Mouse (Mus musculus) thymus, adult 2 months (tissue): ENCODE data around the gene Vti1a.

Source experiments
- CTCF ChIP-seq: fragments of 200-500 bp; IDR thresholded peaks from 2 replicates; pipeline ENCODE4 v1.5.1; 2012; ENCODE audit warnings: mild to moderate bottlenecking, control low read depth, low read length, moderate library complexity, borderline replicate concordance; ENCODE audit not compliant: control insufficient read depth, poor library complexity, insufficient read depth; ENCODE audit errors: extremely low read depth
- POLR2A ChIP-seq: fragments of 200-500 bp; IDR thresholded peaks from 2 replicates; pipeline ENCODE4 v1.6.1; 2012; ENCODE audit warnings: mild to moderate bottlenecking, low read length, control low read depth, moderate library complexity; ENCODE audit not compliant: control insufficient read depth, poor library complexity, insufficient read depth; ENCODE audit errors: extremely low read depth

DNA sequence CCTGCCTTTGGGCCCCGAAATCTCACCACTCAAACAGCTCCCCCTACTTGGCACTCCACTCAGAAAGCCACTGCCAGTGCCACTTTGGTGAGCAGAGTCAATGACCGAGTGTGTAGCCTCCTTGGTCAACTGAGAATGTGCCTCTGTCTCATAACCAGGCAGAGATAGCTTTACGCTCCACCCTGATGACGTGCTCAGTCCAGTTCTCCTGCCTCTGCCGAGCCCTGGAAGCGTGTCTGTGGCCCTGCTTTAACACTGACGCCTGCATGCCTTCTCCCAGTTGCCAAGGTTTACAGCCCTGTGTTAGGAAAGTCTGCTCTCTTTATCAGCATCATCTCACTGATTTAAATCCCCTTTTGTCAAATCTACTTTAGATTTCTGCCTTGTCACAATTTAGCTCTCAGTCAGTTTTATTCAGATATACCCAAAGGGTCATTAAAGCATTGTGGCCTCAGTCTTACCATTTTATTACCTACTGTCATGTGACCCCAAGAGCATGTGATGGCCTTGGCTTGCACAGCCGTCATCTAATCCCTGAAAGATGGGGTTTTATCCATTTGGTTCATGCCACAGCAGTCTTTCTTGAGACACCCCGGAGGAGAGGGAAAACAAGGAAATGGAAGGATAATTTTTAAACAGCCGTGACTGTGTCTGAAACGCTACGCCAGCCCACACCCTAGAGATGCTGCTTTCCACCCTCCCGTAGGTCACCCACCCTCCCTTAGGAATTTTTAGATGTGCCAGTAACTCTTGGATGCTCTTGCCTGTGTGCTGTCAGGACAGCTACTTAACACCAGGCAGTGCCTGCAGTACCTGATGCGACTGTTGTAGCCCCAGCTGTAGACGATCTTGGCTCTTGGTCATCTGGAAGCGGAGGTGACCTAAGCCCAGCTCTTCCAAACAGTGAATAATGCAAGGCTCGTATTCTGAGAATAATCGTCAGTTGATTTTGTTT, 269.5 kb downstream of the Vti1a start:
- TF ChIP-seq POLR2A, result no peak
- TF ChIP-seq CTCF, result no peak
